Mouse (Mus musculus) lung, postnatal 0 days (tissue): Measurements from ENCODE around the gene Arl16. TPM values are rescaled to one million over a fixed set of nuclear protein-coding genes. Genes with fewer than 3 reads are reported as not detected.

Experiments used
- ATAC-seq: fragments of 200-750 bp; cut with Nextera tagmentation; 2 replicates; pipeline ENCODE4 v1.8.0; 2017; ENCODE audit warnings: moderate library complexity
- DNase-seq: peaks from one replicate; pipeline ENCODE4 v3.0.0-alpha.2; 2016; ENCODE audit warnings: low spot score
- H3K27ac ChIP-seq: fragments of 300-500 bp; sonication (generic); 2 replicates; pipeline ENCODE4 v1.5.1; 2014; ENCODE audit warnings: antibody characterized with exemption, mild to moderate bottlenecking, low read length, mixed read lengths
- H3K27me3 ChIP-seq: fragments of 300-500 bp; sonication (generic); replicated peaks from 2 replicates; pipeline ENCODE4 v1.6.1; 2014; ENCODE audit warnings: low read length, mixed read lengths; ENCODE audit not compliant: insufficient read depth
- H3K36me3 ChIP-seq: fragments of 300-500 bp; sonication (generic); 2 replicates; pipeline ENCODE4 v1.6.1; 2014; ENCODE audit warnings: low read length, mixed read lengths; ENCODE audit not compliant: insufficient read depth
- H3K4me1 ChIP-seq: fragments of 300-500 bp; sonication (generic); 2 replicates; pipeline ENCODE4 v1.6.1; 2014; ENCODE audit warnings: antibody characterized with exemption, low read depth, low read length, mixed read lengths; ENCODE audit not compliant: insufficient read depth
- H3K4me2 ChIP-seq: fragments of 300-500 bp; sonication (generic); replicated peaks from 2 replicates; pipeline ENCODE4 v1.6.1; 2014; ENCODE audit warnings: low read depth, mild to moderate bottlenecking, low read length, moderate library complexity, mixed read lengths
- H3K4me3 ChIP-seq: fragments of 300-500 bp; sonication (generic); 2 replicates; pipeline ENCODE4 v1.5.1; 2014; ENCODE audit warnings: low read depth, low read length
- H3K9ac ChIP-seq: fragments of 300-500 bp; sonication (generic); replicated peaks from 2 replicates; pipeline ENCODE4 v1.6.1; 2014; ENCODE audit warnings: low read depth, mild to moderate bottlenecking
- H3K9me3 ChIP-seq: fragments of 300-500 bp; sonication (generic); 2 replicates; pipeline ENCODE4 v1.6.1; 2016; ENCODE audit warnings: low read length, mixed read lengths
- CTCF ChIP-seq: IDR thresholded peaks from 2 replicates; pipeline ENCODE4 v1.5.1; 2016; ENCODE audit warnings: antibody characterized with exemption, mild to moderate bottlenecking
- EP300 ChIP-seq: IDR thresholded peaks from 2 replicates; pipeline ENCODE4 v1.6.1; 2016; ENCODE audit warnings: antibody characterized with exemption, mild to moderate bottlenecking, control low read depth
- WGBS: fragments of 180-500 bp; shearing (Covaris S2); extraction: QIAGEN DNeasy Blood & Tissue Kit; methylation state at CpG from one replicate; pipeline ENCODE4 v1.1.7; 2014; 5-methylcytosine and 5-hydroxymethylcytosine counted together
- polyA plus RNA-seq: library from polyadenylated mRNA; unstranded; fragments of >200 nt; fragmentation: Nextera tagmentation; extraction: Ambion mirVana; gene quantifications from 2 replicates; pipeline ENCODE4 v1.2.1, GENCODE M21; 2015

Gene Arl16
- polyA plus RNA-seq, 1 experiment from 2014 or later: 33.4 TPM

DNA sequence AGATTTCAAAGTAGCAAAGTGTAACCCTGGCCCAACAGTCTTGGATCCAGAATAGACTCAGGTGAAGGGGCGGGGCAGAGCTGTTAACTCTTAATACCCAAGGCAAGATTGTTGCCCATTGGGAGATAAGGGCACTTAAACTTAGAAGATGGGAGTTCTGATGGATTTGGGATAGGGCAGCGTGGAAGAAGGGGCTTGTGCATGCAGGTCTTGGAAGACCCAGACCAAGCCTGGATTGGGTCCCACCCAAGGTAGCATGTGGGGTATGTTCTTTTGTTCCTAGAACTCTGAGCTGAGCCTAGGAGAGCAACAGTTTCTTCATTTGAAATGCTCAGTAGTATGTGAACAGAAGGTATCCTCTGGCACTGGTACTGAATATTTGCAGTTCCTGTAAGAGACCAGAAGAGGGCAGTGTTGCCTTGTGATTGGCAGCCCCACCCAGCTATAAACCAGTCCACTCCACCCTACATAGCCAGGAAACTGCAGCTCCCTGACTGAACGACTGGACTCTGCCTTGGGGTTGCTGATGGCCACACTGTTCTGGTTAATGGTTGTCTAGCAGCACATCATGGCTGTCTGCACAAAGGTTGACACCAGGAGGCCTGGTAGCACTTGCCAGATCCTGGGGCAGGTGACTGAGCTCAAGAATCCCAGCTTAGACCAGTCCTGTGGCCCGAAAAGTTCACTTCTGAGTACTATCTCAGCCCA lies 21.8 kb upstream of the Arl16 start:
- H3K4me3 ChIP-seq: no peak overlapping the region
- no peaks in the 10 kb centered on the region for H3K27me3 ChIP-seq
- H3K4me1 ChIP-seq: peaks cover 9% of the 10 kb centered on the region
- no peak overlapping the region for H3K27ac ChIP-seq
- TF ChIP-seq EP300: no peak
- TF ChIP-seq CTCF: peak; percentile 92
- no peak overlapping the region for H3K9ac ChIP-seq
- peak; percentile 29 for ATAC-seq
- no peaks in the 10 kb centered on the region for H3K9me3 ChIP-seq
- no peak overlapping the region for H3K4me2 ChIP-seq
- no peaks in the 10 kb centered on the region; the same call in 1 of the 2 replicates for H3K36me3 ChIP-seq
- peak; percentile 96 for DNase-seq
- WGBS: 62% methylated on average over 4 of the region's 4 CpGs

DNA sequence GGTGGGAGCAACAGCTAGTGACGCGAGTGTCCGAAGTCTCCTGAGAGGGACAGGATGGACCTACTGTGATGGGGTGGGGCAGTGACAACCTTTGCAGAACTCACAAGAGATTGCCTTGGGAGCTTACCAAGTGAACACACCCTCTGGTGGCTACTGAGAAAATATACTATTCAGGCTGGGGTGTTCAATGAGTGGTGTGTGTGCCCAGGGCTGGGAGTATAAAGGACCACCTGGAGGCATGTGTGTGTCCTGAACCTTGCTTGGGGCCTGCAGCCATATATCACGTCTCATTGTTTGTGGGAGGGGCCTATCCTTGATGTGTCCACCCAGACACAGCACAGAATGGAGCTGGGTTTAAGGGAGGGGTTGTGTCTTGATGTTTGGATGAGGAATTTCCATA lies 21.1 kb upstream of the Arl16 start:
- Histone ChIP-seq H3K4me1 (peaks cover 9% of the 10 kb centered on the region), H3K9me3 (no peaks in the 10 kb centered on the region), H3K9ac (no peak overlapping the region), H3K36me3 (no peaks in the 10 kb centered on the region; the same call in 1 of the 2 replicates), H3K4me3 (no peak overlapping the region), H3K27ac (no peak overlapping the region), H3K27me3 (no peaks in the 10 kb centered on the region), H3K4me2 (no peak overlapping the region)
- TF ChIP-seq CTCF: no peak
- TF ChIP-seq EP300: no peak
- ATAC-seq: no peak
- no peak for DNase-seq
- WGBS: 74% methylated on average over 4 of the region's 4 CpGs

DNA sequence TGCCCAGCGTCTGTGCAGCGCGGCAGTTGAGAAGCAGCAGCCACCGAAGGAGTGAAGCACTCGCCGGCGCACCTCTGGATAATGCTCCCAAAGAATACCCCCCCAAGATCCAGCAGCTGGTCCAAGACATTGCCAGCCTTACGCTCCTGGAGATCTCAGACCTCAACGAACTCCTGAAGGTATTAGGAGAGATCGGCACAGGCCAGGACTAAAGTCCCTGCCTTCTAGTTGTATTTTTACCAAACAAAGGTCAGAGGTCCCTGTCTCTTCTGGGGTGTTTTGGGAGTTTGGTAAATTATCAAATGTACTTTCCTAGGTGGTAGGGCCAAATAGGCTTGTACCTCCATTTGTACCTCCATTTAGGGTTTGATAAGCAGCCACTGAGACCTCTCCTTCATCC lies 17.8 kb upstream of the Arl16 start:
- H3K4me3 ChIP-seq: peak overlapping the region; percentile 73
- H3K9ac ChIP-seq: peak overlapping the region; percentile 76
- no peaks in the 10 kb centered on the region for H3K9me3 ChIP-seq
- no peak for TF ChIP-seq CTCF
- TF ChIP-seq EP300: no peak
- no peak for DNase-seq
- no peaks in the 10 kb centered on the region for H3K27me3 ChIP-seq
- ATAC-seq: no peak
- H3K4me2 ChIP-seq: peak overlapping the region; percentile 94
- peaks cover 23% of the 10 kb centered on the region for H3K36me3 ChIP-seq
- H3K27ac ChIP-seq: no peak overlapping the region
- no peaks in the 10 kb centered on the region; the same call in 1 of the 2 replicates for H3K4me1 ChIP-seq
- WGBS: 5% methylated on average over 10 of the region's 10 CpGs

DNA sequence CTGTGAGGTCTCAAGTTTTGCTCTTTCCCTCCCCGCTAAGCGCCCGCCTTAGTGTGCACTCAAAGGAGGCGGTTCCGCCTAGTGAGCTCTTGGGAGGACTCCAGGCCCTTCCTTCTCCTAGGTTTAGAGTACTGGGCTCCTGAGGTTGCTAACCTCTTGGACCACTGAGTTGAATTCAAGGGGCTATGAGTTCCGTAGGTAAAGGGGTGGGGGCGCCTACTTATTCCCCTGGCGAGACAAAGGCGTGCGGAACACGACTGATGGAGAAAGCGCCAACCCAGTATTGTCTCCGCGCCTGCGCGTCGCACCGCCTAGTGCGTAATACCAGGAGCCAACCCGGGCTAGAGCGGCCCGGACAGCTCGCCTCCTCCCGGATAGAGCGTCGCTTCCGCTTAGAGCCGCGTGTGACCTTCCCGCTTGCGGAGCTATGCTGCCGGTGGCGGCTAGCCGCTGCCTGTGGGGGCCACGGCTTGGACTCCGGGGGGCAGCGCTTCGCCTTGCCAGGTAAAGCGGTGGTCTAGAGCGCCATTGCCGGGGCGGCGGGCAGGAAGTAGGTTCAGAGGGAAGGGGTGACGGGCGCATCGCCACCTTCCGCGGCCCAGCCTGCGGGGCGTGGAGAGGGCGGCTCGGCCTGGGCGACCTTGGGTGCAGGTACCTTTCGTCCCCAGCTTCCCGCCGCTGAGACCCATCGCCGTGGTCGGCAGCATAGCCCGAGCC lies 17.0 kb upstream of the Arl16 start, which contains the start of gene Mrpl12:
Gene Mrpl12 (plus strand): TSS at position 349 of the 717 bp plus-strand sequence.
- H3K27ac ChIP-seq: peak within 1 kb of the TSS; percentile 38; the same call in 1 of the 2 replicates
- no peaks in the 10 kb centered on the region for H3K27me3 ChIP-seq
- peak within 1 kb of the TSS; percentile 76 for H3K9ac ChIP-seq
- TF ChIP-seq CTCF (peak; percentile 16), EP300 (no peak)
- peaks cover 30% of the 10 kb centered on the region for H3K36me3 ChIP-seq
- WGBS: under 1% methylated on average over 53 of the region's 60 CpGs
- peak within 1 kb of the TSS; percentile 94 for H3K4me2 ChIP-seq
- peak; percentile 96 for ATAC-seq
- DNase-seq: peak; percentile 97
- no peaks in the 10 kb centered on the region; the same call in 1 of the 2 replicates for H3K4me1 ChIP-seq
- no peaks in the 10 kb centered on the region for H3K9me3 ChIP-seq
- H3K4me3 ChIP-seq: peak within 1 kb of the TSS; percentile 73

DNA sequence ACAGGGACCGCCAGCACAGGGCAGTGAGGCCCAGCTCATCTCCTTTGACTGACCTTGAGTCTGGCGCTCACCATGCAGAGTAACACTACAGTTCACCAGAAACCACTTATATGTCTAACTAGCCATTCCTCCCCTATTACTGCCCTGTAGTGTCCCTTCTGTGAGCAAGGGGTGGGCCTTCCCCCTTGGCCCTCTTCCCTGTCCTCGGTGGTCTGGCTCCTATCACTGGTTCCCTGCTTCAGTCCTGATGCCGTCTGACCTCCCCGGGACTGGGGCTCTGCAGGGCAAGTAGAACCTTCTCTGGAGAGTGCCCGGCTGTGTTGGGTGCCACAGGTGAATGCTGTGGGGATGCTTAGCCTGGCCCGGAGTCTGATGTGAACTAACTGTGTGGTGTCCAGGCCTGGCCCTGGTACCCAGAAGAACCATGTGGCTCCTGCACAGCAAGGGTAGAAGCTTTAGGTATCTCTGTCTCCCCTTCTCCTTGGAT lies 16.1 kb upstream of the Arl16 start:
- 91% methylated on average over 7 of the region's 7 CpGs for WGBS
- DNase-seq (no peak), ATAC-seq (no peak)
- no peak overlapping the region for H3K9ac ChIP-seq
- H3K4me1 ChIP-seq: no peaks in the 10 kb centered on the region; the same call in 1 of the 2 replicates
- H3K36me3 ChIP-seq: peaks cover 39% of the 10 kb centered on the region
- H3K27ac ChIP-seq: no peak overlapping the region
- no peak overlapping the region; the same call in 1 of the 2 replicates for H3K4me2 ChIP-seq
- no peak overlapping the region for H3K4me3 ChIP-seq
- H3K27me3 ChIP-seq: no peaks in the 10 kb centered on the region
- TF ChIP-seq EP300 (no peak), CTCF (no peak)
- no peaks in the 10 kb centered on the region for H3K9me3 ChIP-seq

DNA sequence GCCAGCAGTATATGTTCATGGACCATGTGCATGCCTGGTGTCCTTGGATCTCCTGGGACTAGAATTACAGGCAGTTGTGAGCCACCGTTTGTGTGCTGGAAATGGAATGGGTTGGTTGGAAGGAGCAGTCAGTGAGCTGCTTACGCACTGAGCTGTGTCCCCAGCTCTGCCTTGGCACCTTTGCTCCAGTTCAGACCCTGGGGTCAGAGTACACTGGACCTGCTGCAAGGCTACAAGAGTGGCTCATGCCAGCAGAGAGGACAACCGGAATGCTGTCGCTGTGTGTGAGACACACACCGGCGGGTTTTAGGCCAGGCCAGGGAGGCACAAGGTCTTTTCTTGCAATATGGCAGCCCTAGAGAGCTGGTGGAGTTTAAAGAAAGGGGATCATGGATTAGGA lies 4.6 kb upstream of the Arl16 start:
- H3K4me3 ChIP-seq: no peak overlapping the region
- no peak overlapping the region for H3K9ac ChIP-seq
- peaks cover 49% of the 10 kb centered on the region for H3K36me3 ChIP-seq
- H3K27me3 ChIP-seq: no peaks in the 10 kb centered on the region
- whole genome bisulfite sequencing: 99% methylated on average over 6 of the region's 6 CpGs
- TF ChIP-seq CTCF (no peak), EP300 (no peak)
- ATAC-seq: no peak
- DNase-seq: no peak
- H3K9me3 ChIP-seq: no peaks in the 10 kb centered on the region
- H3K4me2 ChIP-seq: no peak overlapping the region
- no peak overlapping the region for H3K27ac ChIP-seq
- 0 out of 2 replicates have a peak, but pooled peaks cover 8% of the 10 kb centered on the region for H3K4me1 ChIP-seq
